Mouse (Mus musculus): ENCODE results near the gene Vps41.

Gene Vps41

GRCm38 (mm10) chr13:18717185-18717584 is at the start of gene Vps41:
TSS of gene Vps41 (plus strand) at chr13:18717286.
- DNase-seq (ENCODE audit: extremely low read depth, low read depth, low spot score) = peak; percentile 19

GRCm38 (mm10) chr13:18698518-18699065 is 18.5 kb upstream of the Vps41 start:
- no peak for DNase-seq (ENCODE audit: extremely low read depth, low read depth, low spot score)

GRCm38 (mm10) chr13:18711685-18712084 is 5.4 kb upstream of the Vps41 start:
- no peak for DNase-seq (ENCODE audit: extremely low read depth, low read depth, low spot score)

GRCm38 (mm10) chr13:18716707-18717106 is 379 bp upstream of the Vps41 start:
- no peak for DNase-seq (ENCODE audit: extremely low read depth, low read depth, low spot score)

GRCm38 (mm10) chr13:18718461-18718860 is 1.4 kb downstream of the Vps41 start:
- DNase-seq (ENCODE audit: extremely low read depth, low read depth, low spot score) = peak; percentile 10

DNA sequence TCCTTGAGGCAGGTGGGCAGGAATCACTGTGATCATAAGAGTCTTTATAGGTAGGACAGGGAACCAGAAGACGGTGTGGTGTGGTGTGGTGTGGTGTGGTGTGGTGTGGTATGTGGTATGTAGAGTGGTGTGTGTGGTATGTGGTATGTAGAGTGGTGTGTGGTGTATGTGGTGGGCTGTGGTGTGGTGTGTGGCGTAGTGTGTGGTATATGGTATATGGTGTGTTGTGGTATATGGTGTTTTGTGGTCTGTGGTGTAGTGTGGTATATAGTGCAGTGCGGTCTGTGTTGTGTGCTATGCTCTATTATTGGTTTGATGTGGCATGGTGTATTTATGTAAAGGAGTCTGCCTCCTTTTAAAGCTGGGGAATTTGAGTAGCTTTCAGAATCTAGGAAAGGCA is 13.6 kb downstream of the Vps41 start:
- DNase-seq (ENCODE audit: extremely low read depth, low read depth, low spot score) = no peak

DNA sequence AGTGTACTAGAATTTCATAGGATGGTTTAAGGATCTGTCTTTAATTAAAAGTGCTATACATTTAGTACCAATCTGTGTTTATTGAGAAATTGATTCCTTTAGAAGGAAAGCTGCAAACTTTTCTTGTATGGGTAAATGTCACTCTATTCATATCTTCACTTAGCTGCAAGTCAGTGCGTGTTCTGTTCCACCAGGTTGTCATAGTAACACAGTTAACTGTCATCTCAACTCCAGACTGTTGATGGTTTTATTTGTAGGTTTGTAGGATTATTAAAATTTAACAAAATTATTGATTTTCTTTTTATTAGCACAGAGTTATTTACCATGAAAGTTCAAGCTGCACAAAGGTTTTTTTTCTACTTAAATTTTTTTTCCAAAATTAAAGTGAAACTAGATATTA is 19.5 kb downstream of the Vps41 start:
- no peak for DNase-seq (ENCODE audit: extremely low read depth, low read depth, low spot score)

- DNase-seq (ENCODE audit: extremely low read depth, low read depth, low spot score) = no peak
Measured at GRCm38 (mm10) chr13:18743575-18744265, 26.6 kb downstream of the Vps41 start.

DNA sequence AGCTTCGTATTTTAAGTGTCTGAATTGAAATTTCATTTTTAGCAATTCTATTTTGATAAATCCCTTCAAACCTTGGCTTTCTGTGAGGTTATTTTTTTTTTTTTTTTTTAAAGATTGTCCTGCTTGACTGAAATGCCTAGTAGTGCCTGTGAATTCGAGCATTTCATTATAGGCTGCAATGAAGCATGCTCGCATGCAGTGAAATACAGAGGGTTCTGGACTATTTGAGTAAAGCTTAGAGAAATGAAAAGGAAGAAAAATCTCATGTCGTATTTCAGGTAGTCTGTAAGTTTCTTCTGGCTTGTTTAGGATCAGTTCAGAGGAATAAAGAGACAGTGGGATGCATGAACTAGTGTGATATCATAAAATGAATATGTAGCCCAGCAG is 27.2 kb downstream of the Vps41 start:
- DNase-seq (ENCODE audit: extremely low read depth, low read depth, low spot score) = no peak

DNA sequence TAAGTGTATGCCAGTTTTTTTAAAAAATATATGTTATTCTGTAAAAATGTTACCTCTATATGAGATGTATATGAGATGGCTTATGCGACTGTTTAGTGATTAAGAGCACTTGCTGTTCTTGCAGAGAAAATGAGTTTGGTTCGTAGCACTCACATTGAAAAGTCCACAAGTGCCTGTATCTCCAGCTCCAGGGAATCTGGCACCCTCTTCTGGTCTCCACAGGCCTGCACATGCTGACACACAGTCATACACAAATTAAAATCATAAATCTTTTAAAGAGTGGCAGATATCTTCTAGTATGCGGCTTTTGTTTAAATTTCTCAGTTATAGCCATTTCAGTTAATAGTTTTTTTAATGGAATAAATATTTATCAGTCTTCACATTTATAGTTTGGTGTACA is 40.9 kb downstream of the Vps41 start:
- no peak for DNase-seq (ENCODE audit: extremely low read depth, low read depth, low spot score)

DNA sequence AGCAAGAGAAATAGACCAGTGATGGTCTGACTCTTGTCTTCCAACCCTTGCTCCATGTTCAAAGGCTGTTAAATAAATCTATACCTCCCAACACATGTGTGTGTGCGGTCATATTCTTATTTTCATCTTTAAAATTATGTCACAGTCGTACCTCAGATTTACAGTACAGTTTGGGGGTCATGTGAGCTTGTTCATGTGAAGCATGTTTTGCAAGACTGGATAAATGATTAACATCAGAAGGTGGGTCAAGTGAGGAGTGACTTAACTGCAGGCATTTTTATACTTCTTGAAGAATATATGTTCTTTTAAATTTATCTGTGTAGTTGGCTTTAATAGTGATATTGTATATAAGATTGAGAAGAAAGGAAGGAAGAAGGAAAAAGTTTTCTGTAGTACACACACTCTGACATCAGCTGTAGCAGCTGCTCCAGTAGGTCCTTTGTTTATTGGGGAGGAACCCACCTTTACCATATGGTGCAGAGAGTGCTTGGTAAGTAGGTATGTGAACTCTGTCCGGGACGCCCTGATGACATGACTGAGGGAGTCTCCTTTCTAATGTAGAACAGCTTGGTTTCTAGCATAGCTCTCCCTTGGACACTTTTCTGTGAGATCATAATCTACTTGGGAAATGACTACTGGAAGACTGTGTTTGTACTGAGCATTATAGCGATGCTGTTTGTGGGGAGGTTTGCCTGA is 42.4 kb downstream of the Vps41 start:
- no peak for DNase-seq (ENCODE audit: extremely low read depth, low read depth, low spot score)

DNA sequence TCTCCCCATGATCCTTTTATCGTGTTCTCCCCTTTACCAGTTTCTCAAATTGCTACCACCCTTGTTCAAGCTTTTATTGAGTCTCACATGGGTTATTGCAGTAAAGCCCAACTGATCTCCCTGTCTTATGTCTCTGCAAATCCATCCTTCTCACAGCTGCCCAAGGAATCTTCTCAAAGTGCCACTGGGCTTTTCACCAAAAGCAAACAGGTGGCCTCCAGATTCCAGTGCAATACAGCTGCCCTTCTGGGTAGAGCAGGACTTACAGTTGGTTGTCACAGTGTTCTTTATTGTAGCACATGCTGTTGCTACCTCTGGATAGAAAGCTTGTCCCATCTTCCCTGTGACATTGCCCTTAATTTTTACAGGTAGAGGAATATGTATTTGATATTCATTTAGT is 44.4 kb downstream of the Vps41 start:
- DNase-seq (ENCODE audit: extremely low read depth, low read depth, low spot score) = no peak

DNA sequence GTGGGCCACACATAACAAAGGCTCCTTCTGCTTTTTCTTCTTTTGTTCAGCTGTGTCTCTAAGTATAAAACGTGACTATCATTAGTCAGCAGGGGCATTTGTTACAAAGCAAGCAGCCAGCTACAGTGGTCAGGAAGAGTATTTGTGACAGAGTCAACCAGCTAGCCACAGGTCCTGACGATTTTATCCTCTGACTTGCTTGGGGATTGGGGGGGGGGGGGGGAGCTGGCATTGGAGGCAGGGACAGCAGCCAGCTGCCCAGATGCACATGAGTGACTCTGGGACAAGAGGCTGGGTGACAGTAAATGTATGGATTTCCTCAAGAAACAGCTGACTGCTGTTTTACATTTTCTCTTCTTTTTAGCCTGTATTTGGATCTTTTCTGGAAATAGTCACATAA is 50.8 kb downstream of the Vps41 start:
- no peak for DNase-seq (ENCODE audit: extremely low read depth, low read depth, low spot score)

GRCm38 (mm10) chr13:18768495-18768894 is 51.4 kb downstream of the Vps41 start:
- DNase-seq (ENCODE audit: extremely low read depth, low read depth, low spot score) = no peak

DNA sequence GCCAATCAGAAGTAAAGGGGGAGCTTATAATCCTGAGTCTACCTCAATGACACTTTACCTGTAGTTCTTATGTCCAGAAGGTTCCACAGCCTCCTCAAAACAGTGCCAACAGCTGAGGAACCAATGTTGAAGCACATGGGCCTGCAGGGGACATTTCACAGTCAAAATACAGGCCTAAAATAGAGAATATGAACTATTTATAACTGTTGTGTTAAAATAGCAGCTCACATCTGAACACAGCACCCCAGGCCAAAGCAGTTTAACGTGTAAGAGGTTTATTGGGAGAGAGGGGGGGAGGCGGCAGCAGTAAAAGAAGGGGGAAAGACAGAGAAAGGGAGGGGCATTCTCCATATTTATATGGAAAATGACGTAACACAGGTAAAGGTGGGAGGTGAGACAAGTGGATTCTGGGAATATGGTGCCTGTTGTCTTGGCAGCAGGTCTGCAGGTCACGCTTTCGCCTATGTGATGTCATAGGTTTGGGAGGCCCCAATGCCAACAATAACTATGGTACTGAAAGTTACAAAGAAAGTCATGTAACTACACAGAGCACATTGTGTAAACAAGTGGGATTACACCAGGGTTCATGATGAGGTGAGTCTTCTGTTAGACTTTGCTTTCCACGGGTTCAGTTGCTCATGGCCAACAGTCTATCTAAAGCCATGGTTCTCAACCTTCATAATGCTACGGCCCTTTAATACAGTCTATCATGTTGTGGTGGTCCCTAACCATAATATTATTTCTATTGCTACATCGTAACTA is 56.5 kb downstream of the Vps41 start:
- DNase-seq (ENCODE audit: extremely low read depth, low read depth, low spot score) = no peak

- no peak for DNase-seq (ENCODE audit: extremely low read depth, low read depth, low spot score)
Measured at GRCm38 (mm10) chr13:18781250-18781649, 64.2 kb downstream of the Vps41 start.

GRCm38 (mm10) chr13:18785702-18786101 is 68.6 kb downstream of the Vps41 start:
- no peak for DNase-seq (ENCODE audit: extremely low read depth, low read depth, low spot score)

DNA sequence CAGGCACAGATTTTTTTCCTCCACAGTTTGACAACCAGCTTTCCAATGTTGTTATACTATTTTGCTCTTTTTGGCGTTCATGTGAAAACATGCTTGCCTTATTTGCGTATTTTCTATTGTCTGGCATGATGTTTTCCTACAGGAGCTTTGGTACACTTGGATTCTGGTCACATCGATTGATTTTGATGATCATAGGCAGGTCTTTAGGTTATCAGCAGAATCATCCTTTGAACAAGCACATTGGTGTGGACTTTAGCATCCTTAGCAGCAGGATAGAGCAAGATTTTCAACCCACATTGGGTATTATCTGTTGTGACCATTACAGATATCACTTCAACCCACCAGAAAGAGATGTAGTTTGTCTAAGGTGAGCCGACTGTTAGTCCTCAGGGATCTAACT is 71.0 kb downstream of the Vps41 start:
- DNase-seq (ENCODE audit: extremely low read depth, low read depth, low spot score) = no peak

DNA sequence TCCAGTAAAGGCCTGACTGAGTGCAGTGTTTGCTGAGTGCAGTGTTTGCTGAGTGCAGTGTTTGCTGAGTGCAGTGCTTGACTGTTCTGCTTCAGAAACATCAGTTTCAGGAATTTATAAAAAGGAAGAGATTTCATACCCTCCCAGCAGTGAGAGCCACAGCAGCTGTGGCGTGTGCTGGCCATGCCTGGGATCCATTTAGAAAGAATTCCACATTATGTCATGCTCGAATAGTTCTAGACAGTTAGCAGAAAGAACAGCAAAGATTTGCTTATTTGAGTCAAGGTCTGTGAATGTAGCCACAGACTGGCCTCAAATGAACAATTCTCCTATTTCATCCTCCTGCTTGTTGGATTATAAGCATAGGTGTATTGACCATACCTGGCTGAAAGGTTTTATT is 71.6 kb downstream of the Vps41 start:
- no peak for DNase-seq (ENCODE audit: extremely low read depth, low read depth, low spot score)

GRCm38 (mm10) chr13:18789662-18790061 is 72.6 kb downstream of the Vps41 start:
- no peak for DNase-seq (ENCODE audit: extremely low read depth, low read depth, low spot score)

DNA sequence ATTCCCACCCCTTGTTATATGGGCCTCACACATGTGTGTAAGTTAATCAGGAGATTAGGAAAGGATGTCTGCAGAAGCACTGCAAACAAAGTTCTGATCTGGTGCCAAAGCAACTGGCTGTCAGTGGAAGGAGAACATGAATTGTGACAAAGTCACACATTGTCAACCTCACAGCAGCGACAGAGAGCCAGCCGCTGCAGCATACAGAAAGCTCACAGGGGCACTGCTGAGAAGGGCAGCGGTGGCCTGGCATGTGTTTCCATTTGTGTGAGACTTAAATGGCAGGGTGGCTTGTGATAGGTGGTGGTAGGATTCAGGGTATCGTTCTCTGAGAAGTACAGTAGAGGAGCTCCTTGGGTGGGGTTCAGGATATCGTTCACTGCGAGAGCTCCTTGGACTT is 73.0 kb downstream of the Vps41 start:
- DNase-seq (ENCODE audit: extremely low read depth, low read depth, low spot score) = no peak

DNA sequence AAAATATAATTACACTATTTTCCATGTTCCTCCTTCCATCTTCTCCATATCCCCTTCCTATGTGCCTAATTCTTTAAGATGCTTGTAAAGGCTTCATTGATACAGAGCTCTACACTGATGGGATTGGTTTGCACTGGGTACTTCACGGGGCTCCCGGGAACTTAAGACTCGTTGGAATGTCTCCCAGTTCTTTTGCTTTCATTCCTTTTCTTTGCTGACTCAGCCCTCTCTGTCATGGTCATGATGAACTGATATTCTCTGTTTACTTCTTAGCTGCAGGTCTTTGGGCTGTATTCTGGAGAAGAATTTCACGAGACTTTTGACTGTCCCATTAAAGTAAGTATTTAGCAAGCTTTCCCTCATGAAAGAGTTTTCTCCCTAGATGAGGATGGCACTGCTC is 74.2 kb downstream of the Vps41 start:
- no peak for DNase-seq (ENCODE audit: extremely low read depth, low read depth, low spot score)

Data from fat pad, adult 2 months (tissue).